Mouse (Mus musculus): ENCODE measurements around the gene Cntnap5b.
"Not testable (repeated sequence)": the region's sequence is repeated elsewhere in the genome, so short reads cannot be mapped to it uniquely, and the experiment has no call there.

The Cntnap5b gene

DNA sequence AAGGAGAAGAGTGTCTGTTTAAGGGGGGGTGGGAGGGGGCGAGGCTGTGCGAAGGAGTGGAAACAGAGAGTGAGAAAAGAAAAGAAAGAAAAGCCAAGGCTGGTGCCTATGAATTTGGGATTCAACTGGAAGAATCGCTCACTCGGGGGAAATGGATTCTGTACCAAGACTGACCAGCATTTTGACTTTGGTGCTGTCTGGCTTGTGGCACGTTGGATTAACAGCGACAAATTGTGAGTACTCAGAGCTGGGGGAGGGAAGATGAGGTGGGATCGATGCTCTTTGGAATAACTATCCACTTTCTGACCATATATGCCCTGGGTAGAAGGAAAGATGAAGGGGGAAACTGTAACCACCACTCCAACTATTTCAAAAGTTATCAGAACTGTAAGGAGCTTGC, at the start of gene Cntnap5b:
TSS of gene Cntnap5b (plus strand) at position 152 of the 400 bp plus-strand sequence.
- no peak for DNase-seq (ENCODE audit: low spot score)

DNA sequence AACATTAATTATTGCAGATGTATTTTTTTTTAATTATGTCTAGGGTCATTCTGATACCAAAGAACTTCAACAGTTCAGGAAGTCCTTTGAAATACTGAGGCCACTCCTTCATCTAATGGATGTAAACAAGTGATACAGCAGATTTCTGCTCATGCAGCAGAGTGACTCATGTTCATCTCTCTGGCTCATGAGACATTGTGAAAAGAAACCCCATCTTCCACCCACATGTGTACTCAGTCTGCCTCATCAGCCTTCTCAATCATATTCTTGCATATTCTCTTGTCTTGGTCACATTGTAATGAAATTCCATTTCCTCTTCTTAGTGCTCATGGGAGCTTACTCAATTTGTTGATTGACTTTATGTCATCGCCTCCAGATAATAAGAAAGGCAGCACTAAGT, 12.6 kb upstream of the Cntnap5b start:
- DNase-seq (ENCODE audit: low spot score), result no peak

DNA sequence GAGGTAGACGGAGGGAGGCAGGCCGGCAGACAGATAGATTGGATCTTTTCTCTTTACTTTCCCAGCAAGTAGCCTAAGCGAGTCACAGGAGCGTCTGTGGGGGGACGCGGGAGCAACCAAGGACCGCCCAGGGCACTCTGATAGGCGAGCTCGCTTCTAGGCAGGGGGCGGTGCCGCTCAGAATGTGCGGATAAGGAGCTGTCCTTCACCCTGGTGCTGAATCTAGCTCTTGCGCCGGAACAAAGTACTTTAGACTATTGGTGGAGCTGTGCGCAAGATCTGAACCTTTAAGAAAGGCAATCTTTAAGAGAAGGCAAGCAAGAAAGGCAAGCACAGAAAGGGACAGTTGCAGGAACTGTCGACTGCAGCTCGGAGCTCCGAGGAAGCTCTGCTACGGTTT, 382 bp upstream of the Cntnap5b start:
- DNase-seq (ENCODE audit: low spot score), result peak; percentile 37

DNA sequence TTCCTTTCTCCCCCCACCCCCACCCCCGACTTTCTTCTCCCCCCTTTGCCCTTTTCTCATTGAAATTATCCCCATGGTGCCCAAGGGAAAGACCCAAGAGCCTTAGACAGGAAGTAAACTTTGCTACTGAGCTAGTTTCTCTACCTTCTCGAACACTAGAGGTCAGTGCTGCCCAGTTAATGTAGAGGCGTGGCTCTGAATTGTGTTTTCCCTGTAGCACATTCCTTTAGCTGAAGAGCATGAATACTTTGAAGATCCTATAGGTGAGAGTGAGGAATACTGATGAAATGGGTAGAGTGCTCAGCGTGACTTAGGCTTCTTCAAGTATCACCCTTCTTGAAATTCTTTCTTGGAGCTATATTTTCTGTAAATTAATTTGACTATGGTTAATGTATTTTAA, 1.6 kb downstream of the Cntnap5b start:
- DNase-seq (ENCODE audit: low spot score), result peak; percentile 54

DNA sequence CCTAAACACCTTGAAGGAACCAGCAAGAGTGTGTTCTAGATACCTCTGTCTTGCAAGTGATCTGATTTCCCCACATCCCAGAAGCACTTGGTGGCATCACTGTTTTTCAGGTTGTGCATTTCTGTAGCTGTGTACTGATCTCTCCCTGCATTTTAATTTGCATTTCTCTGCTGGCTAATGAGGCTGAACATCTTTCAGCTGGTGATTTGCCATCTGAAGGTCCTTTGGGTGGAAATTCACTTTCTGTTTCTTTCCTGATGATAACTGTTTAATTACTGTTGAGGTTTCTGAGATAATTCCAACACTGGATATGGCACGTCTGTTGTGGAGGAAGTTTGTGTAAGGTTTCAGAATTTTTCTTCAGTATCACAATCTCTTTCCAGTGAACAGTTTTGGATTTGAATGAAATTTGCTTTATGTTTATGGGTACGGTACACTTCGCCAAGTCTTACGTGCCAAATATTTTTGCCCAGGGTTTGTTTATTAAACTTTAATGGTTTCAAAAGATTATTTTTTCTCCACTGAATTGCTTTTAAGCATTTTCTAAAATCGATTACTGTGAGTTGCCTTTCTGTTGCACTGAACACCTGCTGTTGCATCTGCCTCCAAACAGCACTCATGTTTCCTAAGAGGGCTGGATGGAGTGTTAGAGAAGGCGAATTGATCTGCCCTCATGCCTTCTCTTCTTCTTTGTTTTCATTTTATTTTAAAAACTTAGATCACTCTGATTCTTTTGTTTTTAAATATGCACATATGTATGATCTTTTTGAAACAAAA, 41.0 kb downstream of the Cntnap5b start:
- DNase-seq (ENCODE audit: low spot score), result peak; percentile 11

DNA sequence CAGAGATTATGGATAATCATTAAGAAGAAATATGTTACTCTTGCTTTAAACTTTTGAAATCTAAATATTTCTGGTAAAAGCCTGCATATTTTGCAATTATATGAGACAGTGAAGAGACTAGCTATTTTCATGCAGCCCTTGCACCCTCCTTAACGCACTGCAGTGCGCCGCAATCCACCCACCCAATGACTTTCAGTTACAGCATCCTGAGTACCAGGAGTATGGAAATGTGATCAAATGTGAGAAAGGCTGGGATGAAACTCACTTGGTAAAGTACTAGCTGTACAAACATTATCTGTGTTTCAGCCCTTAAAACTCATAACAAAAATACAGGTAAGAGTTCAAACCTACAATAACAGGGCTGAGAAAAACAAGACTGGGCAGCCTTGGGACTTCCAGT, 99.8 kb downstream of the Cntnap5b start:
- no peak for DNase-seq (ENCODE audit: low spot score)

DNA sequence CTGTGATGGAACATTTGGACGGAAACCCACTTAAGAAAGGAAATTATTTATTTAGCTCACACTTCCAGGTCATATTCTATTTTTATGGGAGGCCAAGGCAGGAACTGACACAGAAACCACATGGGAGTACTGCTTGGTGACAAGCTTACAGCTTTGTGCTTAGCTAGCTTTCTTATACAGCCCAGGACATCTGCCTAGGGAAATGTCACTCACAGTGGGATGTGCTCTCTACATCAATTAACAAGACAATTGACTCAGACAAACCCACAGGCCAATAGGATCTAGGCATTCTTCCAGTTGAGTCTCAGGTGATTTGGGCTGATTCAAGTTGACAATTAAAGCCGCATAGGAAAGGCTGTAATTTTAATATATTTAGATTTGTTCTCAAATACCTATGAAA, 135.2 kb downstream of the Cntnap5b start:
- no peak for DNase-seq (ENCODE audit: low spot score)

DNA sequence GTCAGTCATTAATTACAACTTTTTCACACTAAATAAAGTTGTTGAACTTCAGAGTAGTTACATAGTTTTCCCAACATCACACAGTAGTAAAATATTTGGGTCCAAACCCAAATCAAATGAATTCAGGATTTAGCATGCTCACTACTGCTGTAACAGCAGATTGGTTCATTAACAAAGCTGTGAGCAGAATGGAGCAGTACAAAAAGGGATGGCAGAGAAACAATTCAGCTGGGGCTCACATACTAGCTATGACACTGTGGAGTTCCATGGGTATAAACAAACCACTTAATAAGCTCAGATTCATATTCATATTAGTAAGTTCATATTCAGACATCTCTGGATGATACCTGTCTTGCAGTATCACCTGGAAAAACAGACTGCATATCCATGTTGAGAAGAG, 170.9 kb downstream of the Cntnap5b start:
- no peak for DNase-seq (ENCODE audit: low spot score)

DNA sequence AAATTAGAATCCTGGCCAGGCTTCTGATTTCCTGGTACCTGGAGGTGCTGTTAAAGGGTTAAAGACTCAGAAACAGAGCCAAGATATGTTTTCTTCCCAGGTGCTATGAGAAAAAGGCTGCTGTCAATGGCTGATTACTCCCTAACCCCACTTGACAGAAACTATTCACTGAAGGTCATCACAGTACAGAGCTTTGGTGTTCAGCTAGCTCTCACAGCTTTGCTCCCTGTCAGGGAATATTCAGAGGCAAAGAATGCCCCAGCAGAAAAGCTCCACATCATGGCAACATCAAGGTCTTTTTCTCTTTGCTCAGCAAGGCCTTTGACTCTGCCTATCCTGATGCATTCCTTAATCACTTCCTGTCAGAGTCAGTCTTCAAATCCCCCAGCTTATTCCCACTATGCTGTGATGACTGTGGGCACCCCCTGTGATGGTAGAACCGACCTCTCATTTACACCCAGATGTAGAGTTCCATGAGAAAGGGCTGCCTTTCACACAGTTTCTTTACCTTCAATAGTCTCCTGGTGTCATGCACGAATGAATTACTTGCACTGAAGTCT, 186.9 kb downstream of the Cntnap5b start:
- DNase-seq (ENCODE audit: low spot score), result no peak

DNA sequence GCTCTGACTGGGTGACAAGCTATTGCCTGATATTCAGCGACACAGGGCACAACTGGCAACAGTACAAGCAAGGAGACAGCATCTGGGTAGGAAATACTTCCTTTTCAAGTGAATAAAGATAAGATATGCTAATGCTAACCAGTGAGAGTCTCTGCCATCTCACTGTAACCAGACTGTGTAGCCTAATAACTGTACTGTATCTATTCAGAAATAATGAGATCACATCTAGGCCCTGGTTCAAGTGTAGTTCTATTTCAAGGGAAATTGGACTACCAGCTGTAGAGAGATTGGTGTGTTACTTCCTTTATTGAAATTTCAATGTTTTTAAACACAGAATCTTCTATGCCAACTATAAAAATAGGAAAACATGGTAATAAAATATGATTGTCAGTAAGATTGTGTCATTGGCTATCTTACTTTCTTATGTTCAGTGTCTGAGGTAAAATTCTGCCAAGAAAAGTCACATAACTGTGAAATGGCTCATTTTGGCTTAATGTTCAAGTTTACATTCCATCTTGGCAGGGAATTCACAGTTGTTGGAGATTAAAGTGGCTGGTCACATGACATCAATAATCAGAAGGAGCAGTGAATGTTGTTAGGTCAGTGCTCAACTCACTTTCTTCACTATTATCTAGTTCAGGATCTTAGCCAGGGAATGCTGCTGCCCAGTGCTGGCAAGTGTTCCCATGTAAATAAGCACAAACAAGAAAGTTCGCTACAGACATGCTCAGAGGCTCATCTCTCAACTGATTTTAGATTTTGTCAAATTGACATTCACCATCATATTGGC, 194.9 kb downstream of the Cntnap5b start:
- no peak for DNase-seq (ENCODE audit: low spot score)

DNA sequence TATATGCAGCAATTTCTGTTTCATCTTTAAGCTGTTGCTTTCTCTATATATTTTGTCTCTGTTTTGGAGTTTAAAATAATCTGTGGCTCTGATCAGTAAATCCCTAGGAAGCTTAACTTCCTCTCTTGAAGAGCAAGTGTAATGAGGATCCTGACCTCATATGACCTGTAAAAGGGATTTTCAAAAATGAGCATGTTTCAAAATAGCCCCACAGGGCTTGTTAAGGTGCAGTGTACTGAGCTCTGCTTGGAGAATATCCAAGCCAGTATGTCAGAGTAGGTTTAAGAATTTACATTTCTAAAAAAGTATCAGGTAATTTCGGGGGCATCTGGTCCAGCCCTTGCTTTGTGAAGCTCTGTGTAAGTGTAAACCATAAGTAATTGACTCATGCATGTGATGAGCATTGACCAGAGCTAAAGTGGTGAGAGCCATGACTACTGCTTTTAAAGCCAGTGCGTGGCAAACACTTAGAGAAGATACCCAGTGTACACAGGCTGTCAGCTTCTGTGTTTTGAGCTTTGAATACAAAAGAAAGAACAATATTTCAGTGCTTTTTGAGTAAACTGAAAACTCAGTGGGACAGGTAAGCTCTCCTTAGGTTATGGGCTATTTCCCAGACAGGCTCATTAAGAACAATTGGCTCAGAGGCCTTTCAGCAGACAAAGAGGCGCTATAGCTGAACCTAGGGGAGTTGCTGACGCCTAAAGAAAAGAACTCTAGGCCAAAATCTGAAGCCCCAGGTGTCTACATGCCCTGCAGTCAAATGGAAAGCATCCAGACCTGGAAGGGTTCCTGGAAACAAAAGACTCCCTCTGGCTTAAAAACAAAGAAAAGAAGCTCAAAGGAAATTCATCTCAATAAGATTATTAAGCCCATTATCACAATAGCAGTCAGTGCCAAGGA, 197.9 kb downstream of the Cntnap5b start:
- no peak for DNase-seq (ENCODE audit: low spot score)

DNA sequence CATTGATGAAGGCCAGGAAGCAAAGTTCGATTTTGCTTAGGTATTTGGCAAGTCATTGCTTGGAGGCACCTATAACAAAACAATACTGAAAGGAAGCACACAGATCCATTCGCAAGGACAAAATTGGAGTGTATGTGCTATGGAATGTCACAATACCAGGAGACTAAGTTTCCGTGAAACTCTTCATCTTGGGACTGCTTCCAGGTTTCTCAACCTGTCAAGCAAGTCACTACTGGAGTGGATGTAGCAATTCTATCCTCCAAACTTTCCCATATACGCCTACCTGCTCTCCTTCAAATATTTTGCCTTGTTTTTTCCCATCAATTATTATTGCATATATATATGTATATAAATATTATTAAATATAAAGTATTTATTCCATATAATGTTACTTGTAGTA, 228.7 kb downstream of the Cntnap5b start:
- DNase-seq (ENCODE audit: low spot score), result not testable (repeated sequence)

DNA sequence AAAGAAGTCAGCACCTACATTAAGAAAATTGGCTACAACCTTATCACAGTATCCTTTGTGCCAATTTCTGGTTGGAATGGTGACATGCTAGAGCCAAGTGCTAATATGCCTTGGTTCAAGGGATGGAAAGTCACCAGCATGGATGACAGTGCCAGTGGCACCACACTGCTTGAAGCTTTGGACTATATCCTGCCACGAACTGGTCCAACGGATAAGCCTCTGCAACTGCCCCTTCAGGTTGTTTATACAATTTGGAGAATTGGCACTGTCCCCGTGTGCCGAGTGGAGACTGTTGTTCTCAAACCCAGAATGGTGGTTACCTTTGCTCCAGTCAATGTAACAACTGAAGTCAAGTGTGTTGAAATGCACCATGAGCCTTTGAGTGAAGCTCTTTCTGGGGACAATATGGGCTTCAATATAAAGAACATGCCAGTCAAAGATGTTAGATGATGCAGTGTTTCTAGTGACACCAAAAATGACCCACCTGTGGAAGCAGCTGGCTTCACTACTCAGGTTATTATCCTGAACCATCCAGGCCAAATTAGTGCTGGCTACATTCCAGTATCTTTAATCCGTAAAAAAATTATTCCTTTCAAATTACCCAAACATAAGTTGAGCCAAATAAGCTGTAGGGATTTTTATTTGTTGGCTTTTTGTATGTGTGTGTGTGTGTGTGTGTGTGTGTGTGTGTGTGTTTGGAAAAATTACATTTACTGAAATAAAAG, 233.6 kb downstream of the Cntnap5b start:
- no peak for DNase-seq (ENCODE audit: low spot score)

DNA sequence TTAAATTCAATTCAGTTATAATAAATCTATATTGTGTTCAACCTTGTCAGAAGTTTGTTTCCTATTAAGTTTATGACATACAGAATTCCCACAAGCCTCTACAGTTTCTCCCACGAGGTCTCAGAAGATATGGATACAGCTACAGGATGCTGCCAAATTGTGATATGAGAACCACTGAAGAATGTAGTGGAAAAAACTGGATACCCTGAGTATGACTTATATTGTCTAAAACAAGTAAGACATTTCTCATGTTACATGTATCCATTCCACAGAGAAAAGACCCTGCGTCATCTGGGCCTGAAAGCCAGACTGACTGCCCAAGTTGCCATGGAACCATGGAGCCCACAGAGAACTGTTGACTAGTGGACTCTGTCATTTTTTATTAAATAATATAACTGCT, 269.2 kb downstream of the Cntnap5b start:
- DNase-seq (ENCODE audit: low spot score), result no peak

DNA sequence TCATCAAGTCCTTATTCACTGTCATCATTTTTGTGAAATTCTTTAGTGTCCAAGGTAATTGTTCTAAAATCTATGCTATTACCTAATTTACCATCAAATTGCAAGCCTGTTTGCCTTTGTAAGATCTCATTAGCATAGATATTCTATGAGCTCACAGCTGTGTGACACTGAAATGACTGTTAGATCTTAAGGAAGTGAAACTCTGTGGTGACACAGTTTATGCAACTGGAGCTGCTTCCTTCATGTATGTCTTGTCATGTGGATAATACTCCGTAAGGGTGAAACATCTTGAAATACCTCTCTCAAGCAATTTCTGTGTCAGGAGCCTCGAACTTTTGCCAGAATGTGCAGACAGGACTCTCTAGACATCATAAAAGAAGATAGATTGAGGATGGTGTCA, 307.2 kb downstream of the Cntnap5b start:
- DNase-seq (ENCODE audit: low spot score), result no peak

DNA sequence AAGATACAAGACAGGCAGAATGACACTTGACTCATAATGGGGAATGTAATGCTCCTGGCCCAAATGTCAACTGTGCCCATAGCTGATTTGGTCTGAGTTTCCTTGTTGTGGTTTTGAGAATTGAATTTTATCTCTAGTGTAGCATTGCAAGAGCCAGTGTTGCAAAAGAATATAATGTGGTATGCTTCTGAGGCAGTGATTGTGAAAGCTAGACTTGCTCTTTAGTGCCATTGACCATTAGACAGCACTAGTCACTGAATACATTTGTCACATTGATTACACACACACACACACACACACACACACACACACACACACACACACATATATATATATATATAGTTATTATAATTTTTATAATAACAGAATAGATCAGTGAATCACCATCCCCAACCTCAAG, 328.0 kb downstream of the Cntnap5b start:
- no peak for DNase-seq (ENCODE audit: low spot score)

DNA sequence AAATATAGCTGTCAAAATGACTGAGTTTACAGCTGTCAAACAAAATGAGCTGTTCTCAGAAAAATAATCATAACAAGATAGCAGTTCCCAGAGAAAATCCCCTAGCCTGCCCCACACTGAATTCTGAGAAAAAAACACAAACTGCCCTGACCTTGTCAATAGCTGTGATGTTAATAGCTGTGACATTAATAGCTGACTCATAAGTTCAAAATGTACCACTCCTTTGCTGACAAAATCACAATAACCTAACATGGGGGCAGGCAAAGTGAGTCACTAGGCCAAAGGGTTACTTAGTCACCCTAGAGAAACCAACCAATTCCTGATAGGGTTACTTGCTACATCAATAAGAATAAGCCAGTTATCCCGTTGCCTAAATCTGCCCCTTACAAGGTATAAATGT, 328.5 kb downstream of the Cntnap5b start:
- no peak for DNase-seq (ENCODE audit: low spot score)

DNA sequence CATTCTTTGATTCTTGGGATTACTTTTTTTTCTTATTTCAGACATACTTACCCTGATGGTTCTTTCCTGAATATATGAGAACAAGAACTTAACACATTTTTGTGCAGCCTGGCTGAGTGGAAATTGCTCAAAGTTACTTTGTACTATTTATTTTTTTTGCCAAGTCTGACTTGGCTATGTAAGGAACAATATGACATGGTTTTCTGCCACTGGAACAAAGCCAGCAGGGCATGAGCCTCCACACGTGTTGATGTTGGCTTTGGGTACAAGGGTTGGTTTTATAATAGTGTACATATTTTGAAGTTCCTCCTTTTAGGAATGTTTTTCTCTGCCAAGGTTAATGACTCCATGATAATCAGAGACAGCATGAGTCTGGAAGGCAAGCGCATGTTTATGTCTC, 331.8 kb downstream of the Cntnap5b start:
- DNase-seq (ENCODE audit: low spot score), result no peak

DNA sequence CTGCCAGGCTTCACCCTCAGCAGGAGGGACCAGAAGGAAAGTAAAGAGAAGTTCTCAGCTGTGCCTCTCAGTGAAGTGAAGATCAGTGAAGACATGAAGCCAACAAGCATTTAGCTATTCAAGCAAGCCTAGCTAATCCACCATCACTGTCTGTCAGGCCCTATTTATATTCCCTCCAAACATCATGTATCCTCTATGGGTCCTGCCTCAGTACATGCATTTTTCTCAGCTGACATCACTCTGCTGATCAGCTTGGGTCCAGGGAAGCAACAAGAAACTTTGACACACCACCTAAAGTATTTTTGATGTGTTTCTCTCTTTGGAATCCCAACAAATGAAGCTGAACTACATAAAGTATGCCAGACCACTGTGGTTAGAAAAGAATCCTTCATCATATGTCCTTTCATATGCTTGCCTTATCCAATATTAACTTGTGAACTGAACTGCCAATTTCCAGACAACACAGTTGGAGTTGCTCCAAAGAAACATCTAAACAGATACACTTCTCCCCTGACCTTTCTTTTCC, 349.9 kb downstream of the Cntnap5b start:
- DNase-seq (ENCODE audit: low spot score), result no peak

DNA sequence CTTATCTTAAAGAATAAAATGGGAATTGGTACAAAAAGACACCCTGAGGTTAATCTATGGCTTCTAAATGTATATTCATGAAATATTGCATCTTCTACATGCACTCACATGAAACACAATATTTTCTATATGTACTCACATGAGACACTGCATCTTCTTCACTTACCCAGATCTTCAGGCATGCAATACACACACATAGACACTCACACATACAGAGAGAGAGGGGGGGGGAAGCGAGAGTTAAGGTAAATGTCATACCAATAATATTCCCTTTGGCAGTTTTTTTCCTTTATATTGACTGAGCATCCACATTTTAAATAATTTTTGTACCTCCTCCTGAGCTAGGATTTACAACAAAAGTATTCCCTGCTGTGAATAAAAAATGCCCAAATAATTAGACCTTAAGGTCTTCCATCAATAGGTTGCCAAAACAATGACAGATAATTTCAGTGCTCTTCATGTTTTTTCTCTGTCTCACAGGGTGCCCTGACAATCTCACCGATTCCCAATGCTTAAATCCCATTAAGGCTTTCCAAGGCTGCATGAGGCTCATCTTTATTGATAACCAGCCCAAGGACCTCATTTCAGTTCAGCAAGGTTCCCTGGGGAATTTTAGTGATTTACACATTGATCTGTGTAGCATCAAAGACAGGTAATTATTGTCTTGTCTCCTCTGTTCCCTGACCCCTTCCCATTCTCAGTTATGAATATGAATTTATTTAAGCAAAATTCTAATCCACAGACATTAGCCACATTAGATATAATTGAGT, 391.2 kb downstream of the Cntnap5b start:
- DNase-seq (ENCODE audit: low spot score), result no peak

Measured in layer of hippocampus, adult 11-12 months (tissue).